Mouse (Mus musculus): ENCODE data around the gene Inhbe.
"Not testable (repeated sequence)": the region's sequence is repeated elsewhere in the genome, so short reads cannot be mapped to it uniquely, and the experiment has no call there.

Inhbe gene

GRCm38 (mm10) chr10:127323131-127323855 is 30.9 kb downstream of the Inhbe start:
- DNase-seq (ENCODE audit: low spot score in 2 of 2): no peak

DNA sequence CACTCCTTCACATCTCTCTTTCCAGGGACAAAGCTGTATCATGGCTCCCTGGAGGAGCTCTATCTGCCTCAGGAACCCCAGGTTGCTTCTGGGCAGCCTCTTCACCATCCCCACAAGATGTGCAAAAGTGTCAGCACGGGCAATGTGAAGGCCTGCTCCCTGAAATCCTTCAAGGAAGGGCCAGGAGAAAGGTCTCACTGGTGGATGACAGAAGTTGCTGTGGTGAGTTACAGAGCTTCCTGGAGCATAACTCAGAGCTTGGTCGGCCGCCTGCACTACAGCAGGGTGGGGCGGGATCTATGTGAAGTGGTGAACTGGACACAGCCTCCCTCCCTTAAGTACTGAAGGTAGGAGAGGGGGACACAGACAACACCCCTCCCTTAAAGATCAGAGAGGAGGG is 31.5 kb downstream of the Inhbe start:
- DNase-seq (ENCODE audit: low spot score in 2 of 2): no peak

- DNase-seq (ENCODE audit: low spot score in 2 of 2): no peak
These were observed 32.0 kb downstream of the Inhbe start for GRCm38 (mm10) chr10:127322178-127322577.

GRCm38 (mm10) chr10:127321621-127322020 is 32.6 kb downstream of the Inhbe start, which contains the start of gene Arhgap9:
Arhgap9 (plus strand) TSS chr10:127321964.
- no peak for DNase-seq (ENCODE audit: low spot score in 2 of 2)

GRCm38 (mm10) chr10:127319969-127320368 is 34.2 kb downstream of the Inhbe start:
- DNase-seq (ENCODE audit: low spot score in 2 of 2): no peak

- DNase-seq (ENCODE audit: low spot score in 2 of 2): no peak
These were observed 36.2 kb downstream of the Inhbe start for GRCm38 (mm10) chr10:127318009-127318408.

GRCm38 (mm10) chr10:127317277-127317676 is 36.9 kb downstream of the Inhbe start:
- no peak for DNase-seq (ENCODE audit: low spot score in 2 of 2)

GRCm38 (mm10) chr10:127314950-127315349 is 39.3 kb downstream of the Inhbe start:
- not testable (repeated sequence) for DNase-seq (ENCODE audit: low spot score in 2 of 2)

- DNase-seq (ENCODE audit: low spot score in 2 of 2): not testable (repeated sequence)
These were observed 40.7 kb downstream of the Inhbe start for GRCm38 (mm10) chr10:127313516-127313915.

DNA sequence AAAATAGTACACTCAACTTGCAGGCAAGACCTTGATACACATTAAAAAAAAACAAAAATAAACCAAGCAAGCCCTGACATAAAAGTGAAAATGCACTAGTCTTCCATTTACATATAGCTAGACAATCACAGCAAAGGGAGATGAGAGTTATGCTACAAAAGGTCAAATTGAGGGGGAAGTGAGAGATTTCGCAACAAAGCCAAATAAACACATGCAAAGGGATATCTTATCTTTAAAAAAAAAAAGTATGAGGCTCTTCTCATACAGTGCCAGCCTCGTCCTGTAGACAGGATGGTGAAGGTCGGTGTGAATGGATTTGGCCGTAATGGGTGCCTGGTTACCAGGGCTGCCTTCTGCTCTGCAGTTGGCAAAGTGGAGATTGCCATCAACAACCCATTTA is 41.4 kb downstream of the Inhbe start:
- no peak for DNase-seq (ENCODE audit: low spot score in 2 of 2)

DNA sequence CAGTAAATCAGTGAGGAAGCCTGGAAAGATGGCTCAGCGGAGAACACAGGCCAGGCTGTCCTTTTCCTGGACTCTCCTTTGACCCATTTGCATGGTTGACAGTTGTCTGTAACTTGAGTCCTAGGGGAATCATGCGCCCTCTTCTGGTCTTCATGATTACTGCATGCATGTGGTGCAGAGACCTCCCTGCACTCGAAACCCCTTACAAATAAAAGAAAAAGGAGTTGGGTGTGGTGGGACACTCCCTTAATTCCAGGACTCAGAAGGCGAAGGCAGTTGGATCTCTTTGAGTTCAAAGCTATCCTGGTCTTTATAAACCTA is 41.9 kb downstream of the Inhbe start:
- peak; percentile 69 to 76 for DNase-seq (ENCODE audit: low spot score in 2 of 2)

DNA sequence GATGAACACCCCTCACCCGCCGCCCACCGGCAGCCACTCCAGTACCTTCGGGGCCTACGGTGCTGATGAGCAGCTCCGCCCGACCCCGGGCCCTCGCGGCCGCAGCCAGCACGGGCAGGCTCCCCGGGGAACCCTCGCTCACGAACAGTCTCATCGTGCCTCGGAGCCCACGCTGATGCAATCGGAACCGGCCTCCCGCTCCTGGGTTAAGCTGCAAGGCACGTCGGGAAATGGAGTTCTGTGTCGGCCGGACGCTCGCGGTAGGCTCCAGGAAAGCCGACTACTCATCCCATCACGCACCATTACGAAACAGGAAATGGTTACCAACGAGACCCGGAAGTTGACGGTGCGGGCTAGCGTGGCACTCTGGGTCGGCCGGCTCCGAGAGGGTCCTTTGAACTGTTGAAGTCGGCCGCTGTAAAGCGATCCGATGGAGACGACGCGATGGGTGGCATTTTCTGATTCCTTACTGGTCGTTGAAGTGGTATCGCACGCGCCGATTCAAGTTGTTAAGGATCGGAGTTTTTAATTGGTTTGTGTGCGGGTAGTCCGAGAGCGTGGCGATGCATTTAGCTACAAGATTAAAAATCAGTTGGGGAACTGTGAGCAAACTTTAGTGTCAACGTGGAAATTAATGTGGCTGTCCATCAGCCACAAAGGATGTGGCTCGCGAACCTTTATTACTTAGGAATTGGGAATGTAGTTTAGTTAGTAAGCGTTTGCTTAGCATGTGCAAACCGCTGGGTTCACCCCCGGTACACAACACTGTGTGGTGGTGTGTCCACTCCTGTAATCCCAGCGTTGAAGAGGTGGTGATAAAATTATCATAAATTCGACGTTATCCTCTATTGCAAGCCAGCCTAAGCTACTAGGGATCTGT is 42.5 kb downstream of the Inhbe start, which contains the start of gene Mars:
Gene Mars, minus strand, starts transcription at position 311 of the 880 bp plus-strand sequence.
- DNase-seq (ENCODE audit: low spot score in 2 of 2): peak; percentile 92 to 93

- DNase-seq (ENCODE audit: low spot score in 2 of 2): no peak
These were observed 43.4 kb downstream of the Inhbe start for GRCm38 (mm10) chr10:127310523-127311475.

- DNase-seq (ENCODE audit: low spot score in 2 of 2): not testable (repeated sequence)
These were observed 45.0 kb downstream of the Inhbe start for GRCm38 (mm10) chr10:127309167-127309566.

DNA sequence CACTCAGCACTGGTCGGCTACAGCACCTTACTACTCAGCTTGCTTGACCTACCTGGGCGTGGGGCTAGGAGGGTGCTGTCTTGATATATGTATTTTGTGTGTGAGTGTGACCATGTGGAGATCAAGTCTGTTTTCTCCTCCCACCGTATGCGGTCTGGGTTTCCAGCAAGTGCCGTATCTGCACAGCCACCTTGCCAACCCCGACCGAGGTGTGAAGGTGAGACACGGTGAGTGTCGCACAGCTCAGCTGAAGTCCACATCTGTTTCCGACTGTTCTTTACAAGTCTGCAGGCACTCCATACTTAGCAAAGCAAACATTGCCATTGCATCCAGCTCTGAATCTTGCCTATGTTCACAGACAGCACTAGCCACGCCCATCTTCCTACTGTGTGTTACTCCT is 51.1 kb downstream of the Inhbe start:
- no peak for DNase-seq (ENCODE audit: low spot score in 2 of 2)

DNA sequence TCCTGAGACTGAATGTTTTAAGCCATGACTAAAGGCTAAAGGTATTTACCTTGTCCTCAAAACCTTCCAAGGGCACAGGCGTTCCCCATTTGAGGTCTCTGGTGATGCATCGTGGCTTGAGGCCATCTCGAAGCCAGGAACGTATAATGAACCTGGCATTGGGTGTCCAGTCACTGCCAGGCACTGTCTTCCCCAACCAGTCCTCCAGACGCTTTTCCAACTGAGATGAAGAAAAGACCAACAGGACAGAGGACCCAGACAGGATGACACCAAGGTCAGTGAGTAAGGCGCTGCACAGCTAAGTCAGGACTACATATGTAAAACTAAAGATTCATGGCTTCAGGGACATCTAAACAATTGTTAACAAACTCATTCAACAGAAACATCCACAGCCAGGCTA is 53.9 kb downstream of the Inhbe start:
- DNase-seq (ENCODE audit: low spot score in 2 of 2): no peak

Measured in urinary bladder, postnatal 36 days (tissue).